Mouse (Mus musculus) adrenal gland, postnatal 25 days (tissue): Measurements from ENCODE around the gene Olfr199. TPM values are rescaled to one million over a fixed set of nuclear protein-coding genes. Genes with fewer than 3 reads are reported as not detected.
"Not testable (repeated sequence)": the region's sequence is repeated elsewhere in the genome, so short reads cannot be mapped to it uniquely, and the experiment has no call there.

ENCODE experiments used
- DNase-seq: peaks from one replicate; pipeline ENCODE4 v3.0.0; 2021; ENCODE audit warnings: mixed read lengths
- long read RNA-seq: library from polyadenylated mRNA; stranded (forward); transcript quantifications from one replicate; pipeline ENCODE4 v2.0.0, GENCODE M21; 2021
- total RNA-seq: library from RNA; stranded (reverse); gene quantifications from 2 replicates; pipeline ENCODE4 v1.2.3, GENCODE M21; 2021

The Olfr199 gene
- total RNA-seq, result not detected in 2 replicates
- long read RNA-seq, result 0 reads

DNA sequence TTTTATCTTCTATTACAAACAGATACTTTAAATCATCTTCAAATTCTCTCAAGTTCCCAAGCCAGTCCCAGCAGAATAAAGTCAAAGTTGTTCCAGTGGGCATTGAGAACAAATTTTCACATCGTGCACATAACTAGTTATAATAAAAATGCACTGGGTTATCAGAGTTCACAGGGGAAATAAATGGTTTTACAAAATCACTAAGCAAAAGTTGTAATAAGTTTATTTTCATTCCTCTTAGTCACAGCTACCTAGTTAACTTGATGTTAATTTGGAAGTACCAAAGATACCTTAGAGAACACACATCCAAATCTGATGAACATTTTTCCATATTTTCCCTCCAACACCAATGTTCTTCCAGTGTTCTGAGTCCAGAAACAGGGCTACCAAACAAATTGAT, at the start of gene Olfr199:
TSS of gene Olfr199 (minus strand) at position 101 of the 400 bp plus-strand sequence.
- DNase-seq, result not testable (repeated sequence)

DNA sequence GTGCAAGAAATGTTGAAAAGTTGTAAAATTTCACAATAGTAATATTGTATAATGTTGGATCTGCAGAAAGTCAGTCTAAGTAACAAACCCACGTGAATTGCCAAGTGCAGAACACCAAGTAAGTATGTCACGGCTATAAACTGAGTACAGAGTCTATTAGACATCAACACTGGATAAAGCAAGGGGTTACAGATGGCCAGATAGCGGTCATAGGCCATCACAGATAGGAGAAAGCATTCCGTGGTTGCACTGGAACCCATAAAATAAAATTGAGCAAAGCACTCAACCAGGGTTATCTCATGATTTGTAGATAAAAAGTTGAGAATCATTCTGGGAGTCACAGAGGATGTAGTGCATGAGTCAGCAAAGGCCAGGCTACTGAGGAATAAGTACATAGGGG, 49.5 kb upstream of the Olfr199 start:
- DNase-seq, result not testable (repeated sequence)

DNA sequence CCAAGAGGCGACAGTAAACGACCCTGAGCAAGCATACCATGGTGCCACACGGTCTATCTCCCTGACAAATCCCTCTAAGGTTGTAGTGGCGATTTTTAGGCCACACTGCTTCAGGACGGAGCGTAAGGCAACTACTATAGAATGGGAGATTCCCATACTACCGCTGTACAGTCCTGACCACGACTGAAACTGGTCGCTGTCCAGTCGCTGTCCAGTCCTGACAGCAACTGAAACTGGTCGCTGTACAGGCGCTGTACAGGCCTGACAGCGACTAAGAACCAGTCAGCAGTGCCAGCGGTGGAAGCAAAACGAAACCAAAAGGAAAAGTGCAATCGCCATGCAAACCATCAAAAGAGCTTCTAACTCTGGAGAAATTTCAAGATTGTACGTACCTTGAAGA, 30.1 kb upstream of the Olfr199 start:
- DNase-seq, result no peak

DNA sequence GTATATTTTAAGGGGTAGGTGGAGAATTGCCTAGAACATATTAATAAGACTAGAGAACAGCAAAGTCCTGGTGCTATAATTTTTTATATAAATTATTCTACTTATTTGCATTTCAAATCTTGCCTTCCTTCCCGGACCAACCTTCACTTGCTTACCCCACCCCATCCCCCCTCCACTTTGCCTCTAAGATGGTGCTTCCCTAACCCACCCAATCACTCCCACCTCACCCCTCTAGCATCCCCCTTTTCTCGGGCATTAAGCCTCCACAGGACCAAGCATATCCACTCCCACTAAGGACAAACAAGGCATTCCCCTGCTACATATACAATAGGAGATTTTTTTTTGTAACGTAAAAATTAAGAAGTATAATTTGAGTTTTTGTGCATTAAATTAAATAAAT, 1.7 kb downstream of the Olfr199 start:
- not testable (repeated sequence) for DNase-seq

DNA sequence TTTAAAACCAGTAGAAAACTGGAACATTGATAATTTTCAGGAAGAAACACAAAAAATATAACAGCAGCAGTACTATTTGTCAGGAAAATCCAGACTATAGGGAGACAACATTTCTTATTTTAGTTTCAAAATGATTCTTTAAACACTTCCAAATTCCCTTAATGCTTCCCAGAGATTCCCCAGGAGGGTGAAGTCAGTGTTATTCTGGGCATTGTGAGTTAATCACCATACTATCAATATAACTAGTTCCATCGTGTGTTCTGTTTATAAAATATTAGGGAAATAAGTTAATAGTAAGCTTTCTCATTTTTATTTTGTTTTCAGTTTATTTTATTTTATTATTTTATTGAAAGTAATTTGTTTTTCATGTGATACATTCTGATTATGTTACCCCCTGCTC, 16.1 kb downstream of the Olfr199 start, which contains the start of gene Olfr198:
TSS of gene Olfr198 (minus strand) at position 101 of the 400 bp plus-strand sequence.
- DNase-seq, result not testable (repeated sequence)

DNA sequence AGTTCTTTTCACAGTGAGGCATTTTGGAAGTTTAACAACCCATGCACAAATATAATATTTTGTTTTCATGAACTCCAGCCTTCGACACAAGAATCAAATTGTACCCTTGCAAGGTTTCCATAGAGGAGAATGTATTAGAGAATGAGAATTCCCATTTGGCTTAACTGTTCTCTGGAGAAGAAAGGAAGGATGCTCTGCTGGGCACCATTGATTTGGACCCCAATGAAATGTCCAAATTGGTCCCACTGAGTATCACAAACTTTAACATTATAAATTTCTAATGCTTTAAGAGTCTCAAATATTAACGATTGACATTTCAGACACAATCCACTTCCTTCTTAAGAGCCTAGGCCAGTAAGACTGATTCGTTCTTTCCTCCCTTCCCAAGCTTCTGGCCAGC, 49.2 kb downstream of the Olfr199 start, which contains the start of gene Olfr196:
TSS of gene Olfr196 (minus strand) at position 101 of the 400 bp plus-strand sequence.
- no peak for DNase-seq

Other genes starting within 250 kb of the Olfr199 start
- not detected in 2 replicates for gene Olfr183, start 224.4 kb downstream of the Olfr199 start, total RNA-seq
- not detected in 2 replicates for gene Olfr186, start 189.5 kb downstream of the Olfr199 start, total RNA-seq
- not detected in 2 replicates for gene Olfr187, start 180.0 kb downstream of the Olfr199 start, total RNA-seq
- gene Olfr190, start 141.8 kb downstream of the Olfr199 start, total RNA-seq, result not detected in 2 replicates
- gene Olfr191, start 129.9 kb downstream of the Olfr199 start, total RNA-seq, result not detected in 2 replicates
- not detected in 2 replicates for gene Olfr193, start 107.9 kb downstream of the Olfr199 start, total RNA-seq
- gene Olfr194, start 98.7 kb downstream of the Olfr199 start, total RNA-seq, result not detected in 2 replicates
- not detected in 2 replicates for gene Olfr195, start 72.7 kb downstream of the Olfr199 start, total RNA-seq
- gene Olfr196, start 49.3 kb downstream of the Olfr199 start, total RNA-seq, result not detected in 2 replicates
- not detected in 2 replicates for gene Olfr198, start 16.2 kb downstream of the Olfr199 start, total RNA-seq
- not detected in 2 replicates for gene Olfr201, start 52.9 kb upstream of the Olfr199 start, total RNA-seq
- not detected in 2 replicates for gene Olfr202, start 67.0 kb upstream of the Olfr199 start, total RNA-seq
- gene Olfr203, start 79.1 kb upstream of the Olfr199 start, total RNA-seq, result not detected in 2 replicates
- gene Olfr204, start 98.5 kb upstream of the Olfr199 start, total RNA-seq, result not detected in 2 replicates
- gene Olfr205, start 111.4 kb upstream of the Olfr199 start, total RNA-seq, result not detected in 2 replicates
- not detected in 2 replicates for gene Olfr206, start 129.5 kb upstream of the Olfr199 start, total RNA-seq
- gene Olfr209, start 144.2 kb upstream of the Olfr199 start, total RNA-seq, result not detected in 2 replicates
- not detected in 2 replicates for gene Gabrr3, start 187.6 kb upstream of the Olfr199 start, total RNA-seq